Mouse (Mus musculus): ENCODE results near the gene Slc2a4. TPM values are rescaled to one million over a fixed set of nuclear protein-coding genes. Genes with fewer than 3 reads are reported as not detected.
A peak's percentile ranks its signal among the peaks of the same experiment; 100 is the strongest.
"Not testable (repeated sequence)": the region's sequence is repeated elsewhere in the genome, so short reads cannot be mapped to it uniquely, and the experiment has no call there.

Slc2a4 gene
- total and polyA plus RNA-seq, 2 experiments from 2014 or later = 6.1 to 12.8 TPM

DNA sequence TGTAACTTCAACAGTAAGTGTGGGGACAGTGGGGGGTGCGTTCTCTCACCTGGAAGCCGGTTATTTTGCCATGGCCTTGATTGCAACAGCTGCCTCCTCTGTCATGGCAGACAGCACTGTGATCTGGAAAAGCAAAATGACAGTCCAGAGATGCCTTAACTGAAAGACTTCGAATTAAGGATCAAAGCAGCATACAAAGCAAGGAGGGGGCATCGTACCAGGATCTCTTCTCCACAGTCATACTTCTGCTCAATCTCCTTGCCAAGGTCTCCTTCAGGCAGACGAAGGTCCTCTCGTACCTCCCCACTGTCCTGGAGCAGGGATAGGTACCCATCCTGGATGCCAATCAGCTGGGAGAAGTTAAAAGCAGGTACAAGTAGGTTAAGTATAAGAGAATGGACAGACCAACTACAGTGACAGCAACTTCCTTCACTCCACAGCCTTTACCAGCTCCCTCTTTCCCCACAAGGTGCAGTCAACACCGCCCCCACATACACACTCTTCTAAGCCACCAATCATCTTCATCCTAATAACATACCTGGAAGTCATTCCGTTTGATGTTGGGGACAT, 30.5 kb downstream of the Slc2a4 start:
- Histone ChIP-seq H3K27me3 (ENCODE audit: insufficient read depth, low read length) (no peaks in the 10 kb centered on the region), H3K36me3 (ENCODE audit: insufficient read depth, low read length) (peaks cover 37% of the 10 kb centered on the region), H3K4me3 (ENCODE audit: low read length) (no peak overlapping the region), H3K4me2 (ENCODE audit: low read depth, low read length) (no peak overlapping the region), H3K9ac (replicated peaks; ENCODE audit: low read length) (no peak overlapping the region), H3K4me1 (ENCODE audit: insufficient read depth, low read length) (peaks cover 18% of the 10 kb centered on the region), H3K9me3 (ENCODE audit: low read length) (no peaks in the 10 kb centered on the region), H3K27ac (no peak overlapping the region)
- DNase-seq (ENCODE audit: low spot score) (no peak), ATAC-seq (no peak)
- 81% methylated on average over 8 of the region's 8 CpGs for WGBS
- no peak for TF ChIP-seq CTCF (IDR thresholded peaks at IDR 0.05; ENCODE audit: low read depth)

DNA sequence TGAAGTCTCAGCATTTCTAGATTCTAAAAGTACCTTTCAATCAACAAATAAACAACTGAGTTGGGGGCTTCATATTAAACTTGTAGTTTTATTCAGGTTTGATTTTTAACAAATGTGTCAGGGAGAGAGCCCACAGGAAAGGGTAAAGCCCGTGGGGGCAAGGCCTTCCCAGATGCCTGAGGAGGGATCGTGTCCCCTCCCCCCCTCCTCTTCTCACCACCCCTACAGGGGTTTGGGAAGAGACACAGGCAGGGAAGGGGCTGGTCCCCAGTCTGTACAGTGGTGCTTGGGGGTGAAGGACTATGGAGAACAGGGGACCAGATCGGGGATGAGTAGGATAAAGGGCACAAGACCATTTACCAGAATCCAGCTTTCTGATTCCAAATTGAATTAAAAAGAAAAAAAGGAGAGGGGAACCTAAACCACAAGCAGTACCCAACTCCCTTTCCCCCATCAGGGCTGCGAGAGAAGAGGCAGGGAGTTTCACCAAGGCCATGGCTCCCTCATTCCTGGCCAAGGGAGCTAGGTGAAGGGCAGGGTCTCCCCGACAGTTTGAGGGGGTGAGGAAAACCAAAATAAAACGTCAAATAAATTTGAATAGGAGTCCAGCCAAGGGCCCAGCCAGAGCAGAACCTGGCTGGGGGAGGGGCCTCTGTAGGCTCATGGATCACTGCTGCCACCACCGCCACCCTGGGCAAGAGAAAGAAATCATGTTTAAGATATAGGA, 31.2 kb downstream of the Slc2a4 start:
- not testable (repeated sequence) for ATAC-seq; DNase-seq (ENCODE audit: low spot score); H3K9me3 ChIP-seq (ENCODE audit: low read length); H3K27me3 ChIP-seq (ENCODE audit: insufficient read depth, low read length); H3K4me3 ChIP-seq (ENCODE audit: low read length); H3K4me2 ChIP-seq (ENCODE audit: low read depth, low read length); H3K27ac ChIP-seq; H3K9ac ChIP-seq (replicated peaks; ENCODE audit: low read length)
- peaks cover 44% of the 10 kb centered on the region for H3K36me3 ChIP-seq (ENCODE audit: insufficient read depth, low read length)
- peaks cover 15% of the 10 kb centered on the region for H3K4me1 ChIP-seq (ENCODE audit: insufficient read depth, low read length)
- WGBS = 67% methylated on average over 7 of the region's 7 CpGs

DNA sequence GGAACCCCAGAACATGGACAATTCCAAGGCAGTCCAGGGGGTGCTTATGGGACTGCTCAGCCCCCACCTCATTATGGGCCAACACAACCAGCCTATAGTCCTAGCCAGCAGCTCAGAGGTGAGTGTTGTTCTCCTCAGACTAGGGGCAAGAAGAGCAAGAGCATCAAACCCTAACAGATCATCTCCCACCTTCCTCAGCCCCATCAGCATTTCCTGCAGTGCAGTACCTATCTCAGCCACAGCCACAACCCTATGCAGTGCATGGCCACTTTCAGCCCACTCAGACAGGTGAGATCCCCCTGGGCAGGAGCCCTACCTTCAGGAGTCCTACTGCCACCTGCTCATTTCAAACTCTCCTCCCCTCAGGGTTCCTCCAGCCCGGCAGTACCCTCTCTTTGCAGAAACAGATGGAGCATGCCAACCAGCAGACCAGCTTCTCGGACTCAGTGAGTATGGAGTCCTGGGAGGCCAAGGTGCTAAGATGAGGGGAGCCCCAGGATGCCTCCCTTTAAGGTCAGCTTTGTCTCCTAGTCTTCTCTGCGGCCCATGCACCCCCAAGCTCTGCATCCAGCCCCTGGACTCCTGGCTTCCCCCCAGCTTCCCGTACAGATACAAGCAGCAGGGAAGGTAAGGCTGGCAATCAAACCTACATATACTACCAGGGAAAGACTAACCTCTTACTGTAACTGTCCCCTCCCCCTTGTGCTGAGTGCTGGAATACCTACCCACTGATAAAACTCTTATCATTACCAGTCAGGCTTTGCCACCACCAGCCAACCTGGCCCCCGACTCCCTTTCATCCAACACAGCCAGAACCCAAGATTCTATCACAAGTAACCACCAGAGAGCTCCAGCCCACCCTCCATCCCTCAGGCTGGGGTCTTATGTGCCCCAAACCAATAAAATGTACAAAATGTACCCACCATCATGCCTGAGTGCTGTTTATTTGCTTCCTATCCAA, 32.0 kb downstream of the Slc2a4 start:
- Histone ChIP-seq H3K27ac (no peak overlapping the region), H3K36me3 (ENCODE audit: insufficient read depth, low read length) (peaks cover 52% of the 10 kb centered on the region), H3K4me3 (ENCODE audit: low read length) (no peak overlapping the region), H3K4me1 (ENCODE audit: insufficient read depth, low read length) (peaks cover 15% of the 10 kb centered on the region), H3K9me3 (ENCODE audit: low read length) (no peaks in the 10 kb centered on the region), H3K4me2 (ENCODE audit: low read depth, low read length) (no peak overlapping the region), H3K9ac (replicated peaks; ENCODE audit: low read length) (no peak overlapping the region), H3K27me3 (ENCODE audit: insufficient read depth, low read length) (no peaks in the 10 kb centered on the region)
- peak; percentile 37 for TF ChIP-seq CTCF (IDR thresholded peaks at IDR 0.05; ENCODE audit: low read depth)
- DNase-seq (ENCODE audit: low spot score) = no peak
- ATAC-seq = no peak
- WGBS = 70% methylated on average over 5 of the region's 5 CpGs

DNA sequence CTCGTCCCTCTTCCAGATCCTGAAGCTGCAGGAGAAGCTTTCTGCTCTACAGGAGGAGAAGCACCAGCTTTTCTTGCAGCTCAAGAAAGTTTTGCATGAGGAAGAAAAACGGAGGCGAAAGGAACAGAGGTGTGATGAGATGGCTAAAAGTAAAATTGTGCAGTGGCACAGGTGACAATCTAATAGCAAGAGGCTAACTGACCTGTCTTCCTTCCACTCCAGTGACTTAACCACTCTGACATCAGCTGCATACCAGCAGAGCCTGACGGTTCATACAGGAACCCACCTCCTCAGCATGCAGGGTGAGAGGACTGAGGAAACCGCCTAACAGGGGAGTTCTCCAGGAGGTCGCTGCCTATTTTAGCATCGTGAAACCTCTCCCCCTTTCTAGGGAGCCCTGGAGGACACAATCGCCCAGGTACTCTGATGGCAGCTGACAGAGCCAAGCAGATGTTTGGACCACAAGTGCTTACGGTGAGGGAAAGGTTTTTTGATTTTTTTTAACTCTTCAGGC, 33.0 kb downstream of the Slc2a4 start:
- Histone ChIP-seq H3K4me1 (ENCODE audit: insufficient read depth, low read length) (peaks cover 15% of the 10 kb centered on the region), H3K9me3 (ENCODE audit: low read length) (no peaks in the 10 kb centered on the region), H3K27me3 (ENCODE audit: insufficient read depth, low read length) (no peaks in the 10 kb centered on the region), H3K4me2 (ENCODE audit: low read depth, low read length) (peak overlapping the region; percentile 97), H3K27ac (no peak overlapping the region), H3K36me3 (ENCODE audit: insufficient read depth, low read length) (peaks cover 61% of the 10 kb centered on the region), H3K9ac (replicated peaks; ENCODE audit: low read length) (peak overlapping the region; percentile 93; the same call in 1 of the 2 replicates), H3K4me3 (ENCODE audit: low read length) (peak overlapping the region; percentile 84)
- WGBS = 39% methylated on average over 9 of the region's 9 CpGs
- ATAC-seq (no peak), DNase-seq (ENCODE audit: low spot score) (no peak)
- TF ChIP-seq CTCF (IDR thresholded peaks at IDR 0.05; ENCODE audit: low read depth) = no peak

DNA sequence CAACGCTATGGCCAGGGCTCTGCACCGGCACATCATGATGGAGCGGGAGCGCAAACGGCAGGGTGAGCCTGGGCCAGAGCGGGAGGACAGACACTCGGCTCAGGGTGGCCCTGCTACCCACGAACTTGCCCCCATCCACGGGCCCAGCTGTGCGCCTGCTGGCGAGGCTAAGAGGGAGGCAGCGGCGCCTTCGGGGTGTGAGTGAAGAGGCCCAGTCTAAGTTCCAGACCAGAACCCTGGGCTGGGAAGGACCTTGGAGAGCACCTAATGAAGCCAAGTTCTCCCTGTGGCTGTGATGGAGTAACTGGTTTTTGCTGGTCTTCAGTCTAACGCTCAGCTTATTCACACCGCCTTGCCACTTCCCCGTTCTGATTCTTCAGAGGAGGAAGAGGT, 33.6 kb downstream of the Slc2a4 start:
- peaks cover 67% of the 10 kb centered on the region for H3K36me3 ChIP-seq (ENCODE audit: insufficient read depth, low read length)
- H3K9ac ChIP-seq (replicated peaks; ENCODE audit: low read length) = peak overlapping the region; percentile 93
- peak overlapping the region; percentile 91 for H3K27ac ChIP-seq
- ATAC-seq = no peak
- no peaks in the 10 kb centered on the region for H3K9me3 ChIP-seq (ENCODE audit: low read length)
- no peak for DNase-seq (ENCODE audit: low spot score)
- peaks cover 11% of the 10 kb centered on the region for H3K4me1 ChIP-seq (ENCODE audit: insufficient read depth, low read length)
- peak overlapping the region; percentile 84 for H3K4me3 ChIP-seq (ENCODE audit: low read length)
- no peaks in the 10 kb centered on the region for H3K27me3 ChIP-seq (ENCODE audit: insufficient read depth, low read length)
- peak overlapping the region; percentile 97 for H3K4me2 ChIP-seq (ENCODE audit: low read depth, low read length)
- WGBS = 4% methylated on average over 17 of the region's 17 CpGs
- no peak for TF ChIP-seq CTCF (IDR thresholded peaks at IDR 0.05; ENCODE audit: low read depth)

DNA sequence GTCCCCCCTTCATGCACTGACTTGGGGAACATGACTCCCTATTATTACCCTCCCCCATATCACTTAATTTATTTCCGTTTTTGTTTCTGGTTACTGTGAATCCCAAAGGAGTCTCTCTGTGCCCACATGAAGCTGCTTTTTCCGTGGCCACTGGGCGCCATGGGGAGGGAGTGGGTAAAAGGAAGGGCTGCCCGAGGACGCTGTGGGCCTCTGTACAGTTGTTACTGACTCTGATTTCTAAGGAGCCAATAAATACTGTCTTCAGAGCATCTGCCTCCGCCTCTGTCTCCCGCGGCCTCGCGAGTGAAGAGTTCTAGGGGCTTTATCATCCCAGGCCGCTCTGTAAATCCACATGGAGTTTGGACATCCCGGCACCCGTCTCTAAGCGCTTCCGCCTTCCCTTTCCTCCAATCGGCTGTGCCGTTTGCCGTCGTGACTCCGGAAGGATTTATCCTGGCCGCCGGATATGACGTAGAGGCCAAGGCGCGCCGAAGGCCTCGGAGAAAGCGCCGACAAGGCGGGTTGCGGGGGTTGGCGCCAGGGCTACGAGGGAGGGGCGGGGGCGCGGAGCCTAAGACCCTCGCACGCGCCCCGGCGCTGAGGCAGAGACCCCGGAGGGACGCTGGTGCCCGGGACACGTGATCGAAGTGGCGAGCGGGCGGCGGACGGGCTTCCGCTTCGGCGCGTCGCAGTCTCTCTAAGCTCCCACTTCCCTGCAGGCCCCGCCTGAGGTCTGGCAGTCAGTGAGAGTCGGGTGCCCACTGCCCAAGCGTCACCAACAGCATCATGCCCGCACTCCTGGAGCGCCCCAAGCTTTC, 34.2 kb downstream of the Slc2a4 start, which contains the start of gene Gps2:
TSS of gene Gps2 (plus strand) at position 335 of the 818 bp plus-strand sequence.
- Histone ChIP-seq H3K9ac (replicated peaks; ENCODE audit: low read length) (peak within 1 kb of the TSS; percentile 93), H3K4me1 (ENCODE audit: insufficient read depth, low read length) (peaks cover 8% of the 10 kb centered on the region; the same call in 1 of the 2 replicates), H3K36me3 (ENCODE audit: insufficient read depth, low read length) (peaks cover 68% of the 10 kb centered on the region), H3K4me2 (ENCODE audit: low read depth, low read length) (peak within 1 kb of the TSS; percentile 97), H3K27me3 (ENCODE audit: insufficient read depth, low read length) (no peaks in the 10 kb centered on the region), H3K9me3 (ENCODE audit: low read length) (no peaks in the 10 kb centered on the region), H3K27ac (peak within 1 kb of the TSS; percentile 91), H3K4me3 (ENCODE audit: low read length) (peak within 1 kb of the TSS; percentile 84)
- ATAC-seq (peak; percentile 94), DNase-seq (ENCODE audit: low spot score) (peak; percentile 97)
- 1% methylated on average over 57 of the region's 61 CpGs for WGBS
- no peak for TF ChIP-seq CTCF (IDR thresholded peaks at IDR 0.05; ENCODE audit: low read depth)

Data from hindbrain, postnatal 0 days (tissue).